Mouse (Mus musculus) heart, postnatal 0 days (tissue): ENCODE results near the gene Col5a1.

ENCODE experiments used
- CTCF ChIP-seq: IDR thresholded peaks from 2 replicates; pipeline ENCODE4 v1.5.1; 2016; ENCODE audit warnings: antibody characterized with exemption, control low read depth, low read depth
- EP300 ChIP-seq: IDR thresholded peaks from 2 replicates; pipeline ENCODE4 v1.6.1; 2016; ENCODE audit warnings: antibody characterized with exemption, low read depth

- no peak for TF ChIP-seq CTCF
- no peak for TF ChIP-seq EP300
Measured at GRCm38 (mm10) chr2:27887461-27888264, 1.4 kb downstream of the Col5a1 start.
